Mouse (Mus musculus): ENCODE measurements around the gene Fgd2.
"Not testable (repeated sequence)": the region's sequence is repeated elsewhere in the genome, so short reads cannot be mapped to it uniquely, and the experiment has no call there.

Fgd2 gene

DNA sequence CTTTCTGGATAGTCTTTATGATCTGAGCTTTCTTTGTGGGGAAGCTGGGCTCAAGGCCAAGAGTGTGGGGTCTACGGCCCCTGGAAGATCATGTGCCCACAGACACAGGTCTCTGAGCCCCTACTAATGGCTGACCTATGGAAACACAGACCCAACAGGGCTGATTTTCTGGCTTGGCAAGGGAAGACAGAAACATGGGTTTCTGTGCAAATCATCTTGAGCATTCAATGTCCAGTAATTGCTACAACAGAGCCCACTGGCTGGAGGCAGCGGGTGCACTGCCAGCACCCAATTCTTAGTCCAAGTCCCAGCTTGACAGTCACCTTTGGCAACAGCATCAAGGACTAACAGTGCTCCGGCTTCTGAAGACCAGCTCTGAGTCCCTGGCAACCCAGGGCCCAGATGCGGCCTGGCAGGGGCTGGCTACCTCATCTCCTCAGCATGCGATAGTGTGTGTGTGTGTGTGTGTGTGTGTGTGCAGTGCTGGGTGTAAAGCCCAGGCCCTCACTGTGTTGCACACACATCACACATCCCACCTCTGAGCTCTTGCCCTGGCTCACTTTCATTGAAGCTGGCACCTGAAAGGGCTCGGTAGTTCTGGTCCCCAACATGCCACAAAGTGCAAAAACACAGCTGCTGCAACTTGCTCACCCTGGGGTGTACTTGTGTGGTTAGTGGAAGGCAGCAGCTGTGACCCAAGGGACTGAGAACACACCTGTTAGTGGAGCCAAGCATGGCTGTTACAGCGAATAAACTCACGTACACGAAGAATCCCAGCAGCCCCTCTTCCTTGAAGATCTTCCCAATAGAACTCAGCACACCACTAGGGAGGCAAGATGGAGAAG is 22.5 kb upstream of the Fgd2 start:
- DNase-seq, result no peak

DNA sequence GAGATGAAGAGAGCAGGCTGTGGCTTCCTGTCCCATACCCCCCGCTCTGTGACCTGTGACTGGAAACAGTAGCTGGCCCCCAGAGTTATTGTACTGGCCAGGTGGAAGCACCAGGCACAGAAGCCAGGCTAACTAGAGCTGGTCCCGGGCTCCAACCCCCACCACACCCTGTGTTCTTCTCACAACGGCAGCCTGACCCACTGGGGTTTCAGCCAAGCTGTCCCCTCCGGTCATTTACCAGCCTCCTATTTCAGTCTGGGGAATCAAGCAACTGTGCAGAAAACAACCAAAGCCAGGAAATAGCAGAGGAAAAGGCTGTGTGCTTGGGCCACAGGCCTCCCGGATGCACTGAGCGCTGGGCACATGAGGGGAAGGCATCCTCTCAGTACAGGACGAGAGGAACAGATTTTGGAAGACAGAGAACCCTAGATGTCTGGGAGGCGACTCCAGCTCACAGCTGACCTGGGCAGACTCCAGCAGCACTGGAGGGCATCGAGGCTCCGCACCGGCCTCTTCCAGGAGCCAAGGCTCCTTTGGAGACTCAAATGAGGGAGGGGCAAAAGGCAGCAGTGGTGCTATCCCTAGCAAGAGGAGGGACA is 21.4 kb upstream of the Fgd2 start:
- peak; percentile 51 for DNase-seq

GRCm38 (mm10) chr17:29340406-29341261 is 20.1 kb upstream of the Fgd2 start:
- DNase-seq, result no peak

DNA sequence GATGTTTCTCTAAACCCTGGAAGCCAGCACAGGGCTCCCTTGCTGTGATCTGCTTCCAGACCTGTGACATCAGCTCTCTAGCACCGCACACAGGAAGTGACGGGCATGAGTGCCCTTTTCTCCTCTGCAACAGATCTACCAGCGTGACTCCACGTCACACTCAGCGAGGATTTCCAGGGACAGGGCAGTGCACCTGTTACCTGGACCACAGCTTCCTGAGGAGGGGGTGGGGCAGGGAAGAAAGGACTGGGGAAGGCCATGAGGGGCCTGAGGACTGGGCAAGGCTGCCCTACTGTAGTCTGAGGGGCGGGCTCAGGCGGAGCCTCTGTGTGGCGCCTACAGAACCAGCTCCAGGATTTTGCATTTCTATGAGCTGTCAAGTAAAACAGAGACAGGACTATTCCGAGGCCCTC is 19.1 kb upstream of the Fgd2 start:
- DNase-seq, result peak; percentile 60

DNA sequence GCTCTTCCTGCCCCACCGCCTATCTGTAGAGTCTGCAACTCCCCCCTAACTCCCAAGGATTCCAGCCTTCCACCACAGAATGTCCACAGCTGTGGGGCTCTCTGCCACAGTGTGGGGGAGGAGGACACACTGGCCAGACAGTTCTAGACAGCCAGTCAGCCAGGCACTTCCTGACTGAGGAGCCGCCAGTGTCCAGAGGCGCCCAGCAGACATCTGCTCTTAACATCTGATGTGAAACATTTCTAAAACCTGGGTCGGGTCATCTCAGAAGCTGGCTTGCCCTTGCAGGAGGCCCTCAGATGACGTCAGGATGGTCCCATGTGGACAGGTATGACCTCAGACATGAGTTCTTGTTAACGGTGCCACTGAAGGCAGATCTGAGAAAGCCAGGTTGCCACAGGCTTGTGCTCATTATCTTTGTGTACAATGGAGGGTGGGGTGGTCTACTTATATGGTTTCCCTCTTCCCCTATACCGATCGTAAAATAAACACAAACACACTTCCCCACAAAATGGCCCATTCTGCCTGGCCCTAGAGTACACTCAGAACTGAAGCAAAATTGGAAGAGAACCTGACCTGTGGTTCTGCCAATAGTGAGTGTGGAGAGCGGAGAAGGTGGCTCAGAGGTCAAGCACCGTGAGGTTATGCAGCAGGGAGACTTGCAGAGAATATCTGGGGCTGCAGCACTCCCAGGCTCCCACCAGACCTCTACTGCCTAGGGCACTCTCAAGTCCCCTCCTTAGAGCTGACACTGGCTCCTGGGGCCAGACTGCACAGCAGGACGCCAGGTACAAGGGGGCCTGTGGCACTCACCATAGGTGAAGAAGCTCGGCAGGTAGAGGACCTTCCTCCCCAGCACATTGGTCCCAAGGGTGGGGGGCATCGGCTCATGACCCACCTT is 18.5 kb upstream of the Fgd2 start:
- no peak for DNase-seq

GRCm38 (mm10) chr17:29343241-29343640 is 17.5 kb upstream of the Fgd2 start:
- DNase-seq, result no peak

- DNase-seq, result no peak
Measured at GRCm38 (mm10) chr17:29345272-29345671, 15.4 kb upstream of the Fgd2 start.

- DNase-seq, result no peak
Measured at GRCm38 (mm10) chr17:29346496-29347125, 14.1 kb upstream of the Fgd2 start.

DNA sequence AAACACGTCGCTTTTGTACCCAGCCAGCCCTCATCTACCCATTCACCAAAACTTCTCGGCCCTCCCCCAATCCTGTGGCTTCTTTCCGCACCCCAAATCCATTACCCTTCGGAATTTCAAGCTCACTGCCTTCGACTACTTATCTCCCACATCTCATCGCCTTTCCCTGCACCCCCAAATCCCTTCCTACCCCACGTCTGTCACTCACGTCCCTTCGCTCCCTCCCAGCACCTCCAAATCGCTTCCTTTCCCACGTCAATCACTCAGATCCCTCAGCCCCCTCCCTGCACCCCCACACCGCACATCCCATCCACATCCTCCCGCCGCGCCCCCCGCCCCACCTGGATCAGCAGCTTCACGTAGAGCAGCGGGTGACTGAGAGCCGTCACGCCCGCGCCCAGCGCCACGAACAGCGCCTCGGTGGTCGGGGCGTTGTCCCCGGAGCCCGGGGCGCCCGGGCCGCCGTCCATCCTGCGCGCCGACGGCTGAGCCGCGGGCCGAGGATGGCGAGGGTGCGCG is 13.5 kb upstream of the Fgd2 start:
- DNase-seq, result no peak

GRCm38 (mm10) chr17:29347645-29348256 is 13.0 kb upstream of the Fgd2 start, which contains the start of gene Mtch1:
Mtch1 (minus strand) TSS chr17:29347934.
- DNase-seq, result peak; percentile 100

DNA sequence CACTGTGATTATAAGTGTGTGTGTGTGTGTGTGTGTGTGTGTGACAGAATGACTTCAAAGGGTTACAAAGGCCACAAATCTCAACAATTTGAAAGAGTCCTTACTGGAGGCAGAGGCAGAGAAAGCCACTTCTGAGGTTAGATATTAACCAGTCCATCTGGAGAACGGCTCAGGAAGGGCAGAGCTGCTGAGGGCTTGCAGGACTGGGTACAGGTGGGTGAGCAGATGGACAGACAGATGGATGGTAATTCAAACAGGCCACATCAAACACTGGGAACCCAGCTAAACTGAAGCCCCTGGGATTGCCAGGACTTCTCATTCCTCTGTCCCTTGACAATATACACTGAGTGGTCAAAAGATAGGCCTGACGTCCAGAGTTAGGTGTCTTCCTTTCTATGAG is 11.7 kb upstream of the Fgd2 start:
- DNase-seq, result peak; percentile 26

- DNase-seq, result not testable (repeated sequence)
Measured at GRCm38 (mm10) chr17:29351056-29351455, 9.7 kb upstream of the Fgd2 start.

DNA sequence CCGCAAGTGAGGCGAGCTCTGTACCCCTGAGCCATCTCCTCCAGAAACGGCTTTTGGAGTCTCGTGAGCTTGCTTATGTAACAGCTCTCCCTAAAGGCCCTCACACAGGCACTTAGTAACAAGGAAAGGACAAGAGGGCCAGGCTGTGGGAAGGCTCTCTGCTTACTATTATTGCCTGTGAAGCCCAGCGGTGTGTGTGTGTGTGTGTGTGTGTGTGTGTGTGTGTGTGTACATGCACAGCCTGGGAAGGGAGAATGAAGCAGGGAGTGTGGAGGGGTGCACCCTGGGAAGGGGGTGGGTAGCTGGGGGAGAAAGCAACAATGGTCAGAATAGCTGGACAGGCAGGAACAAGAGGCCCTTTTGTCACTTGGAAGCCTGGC is 5.3 kb upstream of the Fgd2 start:
- peak; percentile 47 for DNase-seq

DNA sequence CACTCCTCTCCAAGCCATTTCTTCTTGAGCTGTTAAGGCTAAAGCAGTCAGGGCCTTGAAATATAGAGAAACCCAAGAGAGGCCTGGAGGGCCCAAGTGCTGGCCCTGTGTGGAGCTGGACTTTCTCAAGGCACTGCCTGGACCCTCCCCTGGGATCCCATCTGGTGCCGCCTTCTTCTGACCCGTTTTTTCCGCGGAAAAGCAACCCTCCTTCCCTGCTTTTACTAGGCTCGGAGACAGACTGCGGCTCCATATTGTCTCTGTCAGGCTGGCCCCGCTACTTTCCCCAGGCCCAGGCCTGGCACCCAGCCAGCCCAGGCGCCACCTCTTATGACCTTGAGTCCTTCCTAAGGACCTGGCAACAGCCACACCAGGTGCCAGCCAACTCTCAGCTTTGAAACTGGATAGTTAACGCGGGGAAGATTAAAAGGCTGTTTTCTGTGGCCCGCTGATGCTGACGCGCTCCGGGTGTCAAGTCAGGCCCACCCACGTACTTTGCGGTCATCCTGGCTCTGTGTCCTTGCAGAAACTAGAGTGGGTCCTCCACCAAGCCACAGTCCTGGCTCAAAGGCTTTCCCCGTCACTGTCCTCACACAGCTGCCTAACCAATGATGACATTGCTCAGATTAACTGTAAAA is 4.8 kb upstream of the Fgd2 start:
- DNase-seq, result peak; percentile 86

- DNase-seq, result peak; percentile 74
Measured at GRCm38 (mm10) chr17:29356479-29356856, 4.2 kb upstream of the Fgd2 start.

DNA sequence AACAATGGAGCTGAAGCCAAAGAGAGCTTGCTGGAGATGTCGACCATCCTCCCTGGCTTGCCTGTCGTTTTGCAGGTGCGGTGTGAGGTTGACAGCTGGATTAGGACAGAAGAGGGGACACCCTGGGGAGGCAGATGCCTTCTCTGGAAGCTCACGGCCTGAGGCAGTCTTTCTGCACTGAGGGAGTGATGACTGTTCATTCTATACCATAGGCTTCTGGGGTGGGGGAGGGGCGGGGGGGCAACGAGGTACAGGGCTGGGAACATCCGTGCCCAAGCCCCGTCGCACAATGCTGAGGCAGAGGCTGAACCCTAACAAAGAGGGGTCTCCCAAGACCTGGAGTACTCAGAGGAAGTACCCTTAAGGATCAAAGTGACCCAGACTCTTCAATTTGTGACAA is 3.8 kb upstream of the Fgd2 start:
- DNase-seq, result no peak

GRCm38 (mm10) chr17:29358928-29359327 is 1.8 kb upstream of the Fgd2 start:
- DNase-seq, result no peak

GRCm38 (mm10) chr17:29361982-29362691 is 1.4 kb downstream of the Fgd2 start:
- no peak for DNase-seq

DNA sequence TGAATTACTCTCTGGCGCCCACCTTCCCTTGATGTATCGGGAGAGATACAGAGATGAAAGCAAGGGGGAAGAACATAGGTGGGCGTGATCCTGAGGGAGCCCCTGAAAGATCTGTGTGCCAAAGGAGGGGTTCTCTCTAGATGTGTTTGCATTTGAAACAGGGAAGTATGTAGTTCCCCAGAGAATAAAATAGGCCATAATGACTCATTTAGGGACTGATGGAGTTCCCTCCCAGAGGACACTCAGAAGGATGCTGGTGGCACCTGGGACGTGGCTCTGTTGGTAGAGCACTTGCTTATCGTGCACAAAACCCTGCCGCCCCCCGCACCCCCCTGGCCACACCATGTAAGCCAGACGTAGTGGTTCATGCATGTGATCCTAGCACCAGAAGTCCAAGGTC is 2.4 kb downstream of the Fgd2 start:
- DNase-seq, result no peak

DNA sequence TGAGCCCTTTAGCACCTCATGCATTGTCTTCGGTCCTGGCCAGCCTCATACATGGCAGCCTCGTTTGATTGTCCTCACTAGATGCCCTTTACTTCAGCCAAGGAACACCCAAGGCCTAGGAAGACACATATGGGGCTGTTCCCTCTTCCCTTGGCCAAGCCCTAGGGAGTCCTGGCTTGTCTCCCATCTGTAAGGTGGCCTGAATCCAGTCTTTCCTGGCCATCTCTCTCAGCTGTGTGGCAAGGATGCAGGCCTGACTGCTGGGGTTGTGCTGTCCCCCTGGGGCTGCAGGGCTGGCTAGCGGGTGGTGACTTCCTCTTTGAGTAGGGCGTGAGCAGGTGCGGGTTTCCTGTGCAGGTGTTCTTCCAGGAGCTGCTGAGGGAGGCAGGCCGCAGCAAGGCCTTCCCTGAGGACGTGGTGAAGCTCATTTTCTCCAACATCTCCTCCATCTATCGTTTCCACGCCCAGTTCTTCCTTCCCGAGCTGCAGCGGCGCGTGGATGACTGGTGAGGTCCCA is 4.4 kb downstream of the Fgd2 start:
- no peak for DNase-seq
